Mouse (Mus musculus): ENCODE measurements around the gene Pacs2.

DNA sequence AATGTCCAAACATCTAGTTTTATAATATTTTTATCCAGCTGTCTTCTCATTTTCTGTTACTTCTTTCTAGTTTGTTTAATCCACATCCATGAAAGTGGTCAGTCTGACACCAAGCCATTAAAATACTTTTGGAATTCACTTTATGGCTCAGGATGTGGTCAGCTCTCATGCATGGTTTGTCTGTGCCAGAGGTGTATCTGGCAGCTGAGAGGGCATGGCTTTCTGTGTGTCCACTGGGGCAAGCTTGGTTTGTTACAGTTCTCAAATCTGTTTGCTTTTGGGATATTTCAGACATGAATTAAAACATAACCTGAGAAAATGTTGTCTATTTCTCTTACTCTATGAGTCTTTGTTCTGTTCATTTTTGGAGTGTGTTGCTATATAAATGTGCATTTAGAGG lies 7.2 kb downstream of the Pacs2 start:
- TF ChIP-seq CTCF (IDR thresholded peaks at IDR 0.05; ENCODE audit: insufficient read depth, low read length) (no peak), POLR2A (IDR thresholded peaks at IDR 0.05; ENCODE audit: borderline replicate concordance, extremely low read depth, low read depth, low read length) (no peak)
